ENCODE assay signal across 8 mouse cellular contexts in genomic region chr6:72097181-72097995, GRCm38 (mm10). TPM values are rescaled to one million over a fixed set of nuclear protein-coding genes. Genes with fewer than 3 reads are reported as not detected.
DNase-seq lines count a peak whose midpoint lies in the region; ATAC-seq and TF ChIP-seq lines count a peak whose summit lies in the region.

St3gal5 (plus strand) TSS chr6:72097592.

- H3K4me2 ChIP-seq in forebrain, embryonic 16.5 days (ENCODE audit: low read length) = peak within 1 kb of the TSS; percentile 86
- peak within 1 kb of the TSS; percentile 96 for H3K4me2 ChIP-seq in lung, embryonic 14.5 days

- intact Hi-C loops in heart, postnatal 36 days (cut with DNase I) = loop anchor here (2.0 to 5.0 kb wide), 3 partner anchors 115 to 167 kb away; no protein-coding TSS in a partner anchor

- peak within 1 kb of the TSS; percentile 91 for H3K9ac ChIP-seq in forebrain, embryonic 16.5 days (replicated peaks; ENCODE audit: low read depth, low read length)
- peak within 1 kb of the TSS; percentile 75 for H3K9ac ChIP-seq in lung, embryonic 14.5 days

- peaks cover 66% of the 10 kb centered on the region for H3K4me1 ChIP-seq in G1E (ENCODE audit: insufficient read depth, low read depth, low read length)
- H3K4me1 ChIP-seq in forebrain, embryonic 16.5 days (replicated peaks; ENCODE audit: control insufficient read depth, insufficient read depth, low read length) = peaks cover 17% of the 10 kb centered on the region
- peaks cover 24% of the 10 kb centered on the region for H3K4me1 ChIP-seq in lung, embryonic 14.5 days (ENCODE audit: insufficient read depth)

- H3K36me3 ChIP-seq in G1E (replicated peaks) = peaks cover 21% of the 10 kb centered on the region
- no peaks in the 10 kb centered on the region for H3K36me3 ChIP-seq in forebrain, embryonic 16.5 days (ENCODE audit: control insufficient read depth, insufficient read depth)
- H3K36me3 ChIP-seq in lung, embryonic 14.5 days (ENCODE audit: insufficient read depth) = no peaks in the 10 kb centered on the region

- no peak for TF ChIP-seq CTCF in G1E (IDR thresholded peaks at IDR 0.05; ENCODE audit: low read depth, low read length)
- peak; percentile 33 for TF ChIP-seq CTCF in lung, embryonic 14.5 days (IDR thresholded peaks at IDR 0.05; ENCODE audit: low read depth)

- peak within 1 kb of the TSS; percentile 76 for H3K27ac ChIP-seq in forebrain, embryonic 16.5 days (ENCODE audit: low read length)
- peak within 1 kb of the TSS; percentile 83 for H3K27ac ChIP-seq in lung, embryonic 14.5 days (ENCODE audit: low read depth)

- H3K27me3 ChIP-seq in G1E (ENCODE audit: insufficient read depth, low read length) = no peaks in the 10 kb centered on the region
- H3K27me3 ChIP-seq in forebrain, embryonic 16.5 days (replicated peaks; ENCODE audit: control insufficient read depth, insufficient read depth, low read length) = no peaks in the 10 kb centered on the region
- no peaks in the 10 kb centered on the region for H3K27me3 ChIP-seq in lung, embryonic 14.5 days (ENCODE audit: insufficient read depth, low read length)

- H3K4me3 ChIP-seq in G1E (ENCODE audit: low read depth, low read length) = peak within 1 kb of the TSS; percentile 99
- peak within 1 kb of the TSS; percentile 92 for H3K4me3 ChIP-seq in forebrain, embryonic 16.5 days (replicated peaks; ENCODE audit: low read length)
- peak within 1 kb of the TSS; percentile 71 for H3K4me3 ChIP-seq in lung, embryonic 14.5 days (ENCODE audit: low read depth, low read length)

- peak; percentile 74 for ATAC-seq in G1E (ENCODE audit: extremely low read depth, insufficient number of reproducible peaks, low FRiP score, poor library complexity, severe bottlenecking)
- peak; percentile 97 for ATAC-seq in forebrain, embryonic 16.5 days
- ATAC-seq in lung, embryonic 14.5 days (ENCODE audit: insufficient read depth) = peak; percentile 93
- peak; percentile 83 for ATAC-seq in neutrophil, adult 5-6 weeks (ENCODE audit: extremely low read depth, insufficient number of reproducible peaks, low FRiP score, poor library complexity, severe bottlenecking)

- WGBS in forebrain, embryonic 16.5 days = under 1% methylated on average over 74 of the region's 81 CpGs
- under 1% methylated on average over 78 of the region's 81 CpGs for WGBS in lung, embryonic 14.5 days

- DNase-seq in G1E (ENCODE audit: low spot score) = peak; percentile 82
- DNase-seq in cerebellum, adult 11-12 months = peak; percentile 95
- DNase-seq in heart, postnatal 36 days = peak; percentile 84 to 88
- DNase-seq in layer of hippocampus, adult 8-10 months (ENCODE audit: low spot score in 2 of 2) = peak; percentile 83 to 87
- DNase-seq in lung, embryonic 14.5 days = peak; percentile 93
- peak; percentile 93 for DNase-seq in testis, postnatal 14 days (ENCODE audit: low spot score)

- H3K9me3 ChIP-seq in G1E (replicated peaks) = no peaks in the 10 kb centered on the region
- H3K9me3 ChIP-seq in forebrain, embryonic 16.5 days (ENCODE audit: control insufficient read depth, low read length) = no peaks in the 10 kb centered on the region
- no peaks in the 10 kb centered on the region for H3K9me3 ChIP-seq in lung, embryonic 14.5 days (ENCODE audit: low read depth, low read length)

RNA-seq across cellular contexts. Expression of gene St3gal5, which starts in this region (rescaled TPM):
- total RNA-seq in G1E (2014; fragmentation: Nextera tagmentation) (95.2 and 107 TPM in 2 replicates), G1E (2017) (46.8 and 51.0 TPM in 2 replicates)
- polyA plus RNA-seq in G1E (2012) = 62.8 and 70.0 TPM in 2 replicates
- polyA plus RNA-seq in forebrain, embryonic 16.5 days (2015; fragmentation: Nextera tagmentation; extraction: Ambion mirVana) = 46.8 and 52.9 TPM in 2 replicates
- total RNA-seq in heart, postnatal 36 days (2021) = 10 to 100 TPM; 58.4 to 66.9 TPM
- 100 to 1,000 TPM; 103 to 108 (median 105) TPM for total RNA-seq in layer of hippocampus, adult 8-10 months (2022)
- polyA plus RNA-seq in lung, embryonic 14.5 days (2014; fragmentation: Nextera tagmentation; extraction: Ambion mirVana) = 33.8 and 36.5 TPM in 2 replicates
- total RNA-seq in neutrophil, adult 5-6 weeks (2017) = 36.4 and 46.4 TPM in 2 replicates

Comparison
In these comparisons a context has a peak if more than half of its experiments do, and no peak if none do; other contexts are left out.
1. Peak in every context shown above with its lines: DNase-seq, ATAC-seq, H3K4me3 ChIP-seq and H3K27ac ChIP-seq.